Mouse (Mus musculus) mouse embryonic stem cell (cell line): ENCODE data around the gene Plac9a.

Source experiments
- in situ Hi-C, 2 experiments: fragments of 300-500 bp; cut with MboI; formaldehyde crosslinking; loops; 1 replicate in 1 of 2; 3 replicates in 1 of 2; pipeline ENCODE4 v1.14.3; 2019 to 2020; ENCODE audit warnings: low sequenced_read_pairs in 2 of 2, low pct_unique_long_range_greater_than_20kb in 1 of 2, mixed read lengths in 1 of 2; ENCODE audit not compliant: unreplicated experiment in 1 of 2

The Plac9a gene

GRCm38 (mm10) chr14:25844372-25844771 lies 58.5 kb downstream of the Plac9a start:
- in situ Hi-C loops = no loop called here

- in situ Hi-C loops = no loop called here
These were observed 60.3 kb downstream of the Plac9a start for GRCm38 (mm10) chr14:25842688-25843003.

DNA sequence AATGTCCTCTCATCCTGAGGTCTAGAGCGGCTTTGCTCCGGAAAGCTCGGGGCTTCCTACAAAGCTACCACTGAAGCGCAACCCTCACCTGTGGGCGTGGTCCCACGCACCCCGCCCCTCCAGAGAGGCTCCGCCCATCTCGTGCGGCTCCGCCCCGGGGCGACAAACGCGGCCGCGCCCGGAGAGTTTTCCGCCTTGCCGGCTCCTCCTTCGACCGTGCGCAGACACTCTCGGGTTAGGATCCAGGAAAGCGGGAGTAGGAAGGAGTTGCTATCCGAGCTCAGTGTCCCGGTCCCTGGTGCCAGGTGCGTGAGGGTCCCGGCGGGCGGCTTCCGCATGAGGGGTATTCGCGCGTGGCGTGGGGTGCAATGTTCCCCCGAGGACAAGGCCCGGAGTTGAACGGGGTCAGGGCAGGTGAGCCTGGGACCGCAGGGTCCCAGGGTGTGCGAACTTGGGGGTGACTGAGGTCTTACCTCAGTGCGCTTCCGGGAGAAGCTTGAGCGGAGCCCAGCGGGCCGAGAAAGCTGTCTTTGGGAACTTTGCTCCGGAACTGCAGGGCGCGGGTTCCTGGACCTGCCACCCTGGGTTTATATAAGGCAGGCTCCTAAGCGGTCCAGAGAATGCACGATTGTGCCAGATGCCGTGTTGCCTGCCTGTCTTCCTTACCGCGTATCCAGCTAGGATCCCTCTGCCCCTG lies 60.8 kb downstream of the Plac9a start, which contains the start of gene Anxa11:
Gene Anxa11 (plus strand): TSS at position 166 of the 697 bp plus-strand sequence.
- in situ Hi-C loops = no loop called here

GRCm38 (mm10) chr14:25841579-25841978 lies 61.3 kb downstream of the Plac9a start:
- in situ Hi-C loops = no loop called here

DNA sequence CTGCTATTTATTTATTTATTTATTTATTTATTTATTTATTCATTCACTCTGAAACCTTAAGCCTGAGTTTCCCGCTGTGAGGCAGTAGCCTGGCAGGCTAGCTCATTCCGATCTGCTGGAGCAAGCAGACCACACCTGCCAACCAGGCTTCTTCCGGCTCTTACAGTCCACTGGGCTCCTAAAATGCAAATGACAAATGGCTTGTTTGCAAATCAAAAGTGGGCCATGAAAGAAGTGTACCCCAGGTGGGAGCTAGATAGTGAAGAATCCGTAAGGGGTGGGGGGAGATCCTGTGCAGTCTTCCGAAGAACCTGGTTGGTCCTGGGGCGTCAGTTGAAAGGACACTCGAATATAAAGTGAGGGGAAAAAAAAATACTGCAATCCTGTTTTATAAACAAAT lies 61.9 kb downstream of the Plac9a start:
- in situ Hi-C loops = no loop called here

DNA sequence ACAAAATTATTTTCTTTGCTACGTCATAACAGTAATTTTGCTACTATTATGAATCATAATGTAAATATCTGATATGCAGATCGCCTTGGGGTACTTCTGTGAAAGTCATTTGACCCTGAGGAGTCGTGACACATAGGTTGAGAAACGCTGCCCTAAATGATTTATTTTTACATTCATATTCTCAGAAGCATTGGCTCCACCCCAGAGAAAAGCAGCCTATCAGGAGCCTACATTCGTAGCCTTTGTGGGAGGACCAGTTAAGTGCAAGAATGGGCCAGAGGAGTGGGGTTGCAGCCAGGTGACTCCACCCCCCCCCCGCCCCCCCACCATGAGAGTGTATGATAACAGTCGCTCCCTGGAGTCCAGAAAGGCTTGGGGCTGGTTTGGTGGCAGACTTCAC lies 63.1 kb downstream of the Plac9a start:
- in situ Hi-C loops = no loop called here

- in situ Hi-C loops = no loop called here
These were observed 64.5 kb downstream of the Plac9a start for GRCm38 (mm10) chr14:25838411-25838810.
